Mouse (Mus musculus) embryonic fibroblast, embryonic 13.5 days (primary cell): ENCODE data around the gene Pdap1.

Source experiments
- CTCF ChIP-seq: IDR thresholded peaks from 2 replicates; pipeline ENCODE4 v1.5.1; 2011; ENCODE audit warnings: mild to moderate bottlenecking, control low read depth, low read length, moderate library complexity, borderline replicate concordance; ENCODE audit not compliant: insufficient read depth
- POLR2A ChIP-seq: IDR thresholded peaks from 2 replicates; pipeline ENCODE4 v1.6.1; 2011; ENCODE audit warnings: low read depth, mild to moderate bottlenecking, control low read depth, low read length, moderate library complexity

- TF ChIP-seq CTCF = no peak
- TF ChIP-seq POLR2A = no peak
Observed at GRCm38 (mm10) chr5:145096195-145096594, 43.8 kb downstream of the Pdap1 start.
